Mouse (Mus musculus): Measurements from ENCODE around the gene Hoxc11. TPM values are rescaled to one million over a fixed set of nuclear protein-coding genes. Genes with fewer than 3 reads are reported as not detected.

Hoxc11 gene
- total RNA-seq, 4 experiments from 2014 or later: not detected

GRCm38 (mm10) chr15:103002821-103003448, 48.7 kb downstream of the Hoxc11 start:
- DNase-seq (ENCODE audit: low spot score in 2 of 2): no peak

DNA sequence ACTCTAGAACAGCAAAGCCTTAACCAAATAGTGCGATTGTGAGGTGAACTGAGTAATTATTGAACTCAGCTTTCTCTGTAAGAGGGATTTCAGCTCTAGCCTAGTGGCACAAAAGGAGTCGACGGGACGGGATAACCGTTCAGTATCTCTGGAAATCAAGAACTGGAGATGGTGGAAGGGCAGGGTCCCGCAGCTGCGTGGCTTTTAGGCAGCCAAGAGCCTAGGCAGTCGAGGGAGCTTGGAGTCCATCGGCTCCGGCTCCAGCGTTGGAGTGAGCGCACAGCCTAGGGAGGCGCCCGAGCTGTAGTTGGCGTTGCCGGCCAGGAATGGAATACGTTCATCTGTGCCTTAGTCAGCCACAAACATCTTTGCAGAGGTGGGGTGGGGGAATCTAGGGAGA, 51.1 kb downstream of the Hoxc11 start:
- no peak for DNase-seq (ENCODE audit: low spot score in 2 of 2)

DNA sequence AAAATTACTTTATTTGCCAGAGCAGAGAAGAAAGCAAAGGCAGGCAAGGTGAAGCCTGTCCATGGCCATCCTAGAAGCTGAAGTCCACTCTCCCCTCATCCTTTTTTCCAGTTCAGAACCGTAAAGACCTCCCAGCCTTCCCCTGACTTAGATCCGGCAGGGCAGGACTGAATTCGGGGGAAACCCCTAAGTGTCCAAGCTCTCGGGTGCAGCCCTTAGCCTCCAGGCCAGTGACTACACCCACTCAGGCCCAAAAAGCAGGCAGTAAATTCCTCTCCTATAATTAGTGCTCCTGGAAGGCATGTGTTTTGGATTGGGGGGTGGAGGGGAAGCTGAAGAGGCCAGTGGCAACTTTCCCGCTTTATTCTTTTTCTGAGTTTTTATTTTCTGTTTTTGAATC, 51.6 kb downstream of the Hoxc11 start:
- DNase-seq (ENCODE audit: low spot score in 2 of 2): no peak

DNA sequence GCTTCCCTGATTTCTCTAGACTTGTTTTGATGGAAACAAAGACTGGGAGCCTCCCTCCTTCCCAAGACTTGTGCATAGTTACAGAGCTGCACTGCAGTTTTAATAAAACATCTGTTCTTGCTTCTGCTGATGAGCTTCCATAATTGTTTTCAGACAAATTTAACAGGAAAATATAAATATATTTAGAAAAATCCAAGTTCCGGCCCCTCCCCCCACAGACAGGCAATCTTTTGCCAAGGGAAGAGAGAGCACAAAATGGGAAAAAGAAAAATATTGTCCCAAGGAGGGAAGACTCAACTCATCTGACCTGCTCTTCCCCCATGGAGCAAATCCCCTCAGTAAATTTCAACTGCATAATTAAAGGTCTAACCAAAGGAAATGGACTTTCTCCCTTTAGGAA, 52.1 kb downstream of the Hoxc11 start:
- DNase-seq (ENCODE audit: low spot score in 2 of 2): no peak

Small RNAs within 50 kb of the gene (microRNA-seq; reads per million reads assigned to microRNA genes)
- gene Mir196a-2: 0.51 to 0.64 reads per million in 2 experiments

Other genes with a start within 250 kb of the Hoxc11 start
- gene Calcoco1, start 232.2 kb upstream of the Hoxc11 start, total RNA-seq (2022): 10 to 100 TPM; 87.2 to 96.6 (median 91.0) TPM
- gene Hoxc13, start 33.3 kb upstream of the Hoxc11 start, total RNA-seq (2022): not detected
- not detected for gene Hoxc12, start 17.7 kb upstream of the Hoxc11 start, total RNA-seq (2022)
- gene Hoxc10, start 12.4 kb downstream of the Hoxc11 start, total RNA-seq (2022): not detected
- gene Hoxc5, start 13.0 kb downstream of the Hoxc11 start, total RNA-seq (2022): not detected
- gene Hoxc9, start 22.0 kb downstream of the Hoxc11 start, total RNA-seq (2022): not detected
- gene Hoxc8, start 36.2 kb downstream of the Hoxc11 start, total RNA-seq (2022): not detected
- not detected for gene Hoxc6, start 43.8 kb downstream of the Hoxc11 start, total RNA-seq (2022)
- not detected for gene Hoxc4, start 64.5 kb downstream of the Hoxc11 start, total RNA-seq (2022)
- 10 to 100 TPM; 13.2 to 21.6 (median 17.3) TPM for gene Smug1, start 212.7 kb downstream of the Hoxc11 start, total RNA-seq (2022)